24 mouse cellular contexts compared by ENCODE assay signal in genomic region chr5:34466648-34467047, GRCm38 (mm10). TPM values are rescaled to one million over a fixed set of nuclear protein-coding genes. Genes with fewer than 3 reads are reported as not detected.
A peak's percentile ranks its signal among the peaks of the same experiment; 100 is the strongest.
DNase-seq lines count a peak whose midpoint lies in the region; ATAC-seq and TF ChIP-seq lines count a peak whose summit lies in the region.
"Had no signal": no experiment of that assay in that cellular context is flagged by ENCODE, and none has a peak within 500 bp of the region (broad histone marks: within the 10 kb centered on the region; RNA-seq: fewer than 3 reads in every experiment).

No protein-coding gene starts in this region.

- no peaks in the 10 kb centered on the region for H3K9me3 ChIP-seq in liver, embryonic 13.5 days (replicated peaks)
- H3K9me3 ChIP-seq in liver, postnatal 0 days (ENCODE audit: low read length): no peaks in the 10 kb centered on the region
- H3K9me3 ChIP-seq: embryonic facial prominence, embryonic 10.5 days; embryonic facial prominence, embryonic 13.5 days; forebrain, embryonic 13.5 days; hindbrain, embryonic 12.5 days; hindbrain, embryonic 15.5 days had no signal

- H3K9ac ChIP-seq in liver, embryonic 13.5 days: no peak overlapping the region
- no peak overlapping the region for H3K9ac ChIP-seq in liver, postnatal 0 days (replicated peaks)
- H3K9ac ChIP-seq: embryonic facial prominence, embryonic 13.5 days; forebrain, embryonic 13.5 days; hindbrain, embryonic 12.5 days; hindbrain, embryonic 15.5 days had no signal

- ATAC-seq in liver, embryonic 13.5 days (ENCODE audit: low read depth): no peak
- ATAC-seq in liver, postnatal 0 days: no peak
- ATAC-seq in megakaryocyte, adult 5-6 weeks (ENCODE audit: poor library complexity, severe bottlenecking): no peak
- ATAC-seq: forebrain, embryonic 13.5 days; forebrain, embryonic 16.5 days had no signal

- no peak for TF ChIP-seq CTCF in liver, postnatal 0 days (IDR thresholded peaks at IDR 0.05; ENCODE audit: low read depth)

- TF ChIP-seq EP300 in liver, postnatal 0 days (IDR thresholded peaks at IDR 0.05; ENCODE audit: low read depth): no peak

- H3K4me2 ChIP-seq in liver, embryonic 13.5 days: no peak overlapping the region
- no peak overlapping the region for H3K4me2 ChIP-seq in liver, postnatal 0 days (ENCODE audit: low read depth, low read length)
- H3K4me2 ChIP-seq: embryonic facial prominence, embryonic 13.5 days; forebrain, embryonic 13.5 days; heart, embryonic 11.5 days; hindbrain, embryonic 12.5 days; hindbrain, embryonic 15.5 days had no signal

- H3K36me3 ChIP-seq in liver, embryonic 13.5 days: peaks cover 55% of the 10 kb centered on the region
- peaks cover 50% of the 10 kb centered on the region for H3K36me3 ChIP-seq in liver, postnatal 0 days (replicated peaks; ENCODE audit: insufficient read depth, low read length)

- peaks cover 42% of the 10 kb centered on the region for H3K4me1 ChIP-seq in liver, embryonic 13.5 days (replicated peaks)
- peaks cover 2% of the 10 kb centered on the region; the same call in 1 of the 2 replicates for H3K4me1 ChIP-seq in liver, postnatal 0 days (ENCODE audit: insufficient read depth)
- H3K4me1 ChIP-seq: embryonic facial prominence, embryonic 10.5 days; embryonic facial prominence, embryonic 13.5 days; forebrain, embryonic 13.5 days; hindbrain, embryonic 12.5 days; hindbrain, embryonic 15.5 days had no signal

- no peak overlapping the region for H3K4me3 ChIP-seq in liver, embryonic 13.5 days (replicated peaks)
- no peak overlapping the region for H3K4me3 ChIP-seq in liver, postnatal 0 days (ENCODE audit: low read depth, low read length)
- H3K4me3 ChIP-seq: embryonic facial prominence, embryonic 10.5 days; embryonic facial prominence, embryonic 13.5 days; erythroblast, embryonic 14.5 days; forebrain, embryonic 13.5 days; heart, adult 2 months; hindbrain, embryonic 12.5 days; hindbrain, embryonic 15.5 days had no signal

- 88% methylated on average over 2 of the region's 2 CpGs for WGBS in liver, embryonic 13.5 days (ENCODE audit: insufficient replicate concordance)
- 84% methylated on average over 2 of the region's 2 CpGs for WGBS in liver, postnatal 0 days (ENCODE audit: insufficient replicate concordance)

- peak; percentile 31 for DNase-seq in heart, adult 11 months
- no peak for DNase-seq in heart, adult 9 months (ENCODE audit: low spot score in 2 of 2)
- DNase-seq in liver, embryonic 13.5 days: no peak
- no peak for DNase-seq in liver, postnatal 0 days
- peak; percentile 29 for DNase-seq in MEL-GATA-1-ER (ENCODE audit: extremely low read depth, low read depth)
- peak; percentile 58 for DNase-seq in naive thymus-derived CD4-positive, alpha-beta T cell, adult 2 months (ENCODE audit: low read depth)
- DNase-seq in layer of hippocampus, adult 9-11 months: no peak
- DNase-seq: cerebellum, adult 11 months; cerebellum, adult 2 months; cerebellum, postnatal 10 days; cerebellum, postnatal 36 days; embryo, embryonic 11 days; gastrocnemius, postnatal 14 days; heart, adult 2 months; kidney, adult 11 months had no signal

- H3K27ac ChIP-seq in liver, embryonic 13.5 days: peak overlapping the region; percentile 36; the same call in 1 of the 2 replicates
- H3K27ac ChIP-seq in liver, postnatal 0 days (ENCODE audit: low read depth): no peak overlapping the region
- H3K27ac ChIP-seq: embryonic facial prominence, embryonic 10.5 days; embryonic facial prominence, embryonic 13.5 days; forebrain, embryonic 13.5 days; heart, adult 2 months; hindbrain, embryonic 12.5 days; hindbrain, embryonic 15.5 days had no signal

- H3K27me3 ChIP-seq in liver, embryonic 13.5 days: no peaks in the 10 kb centered on the region
- no peaks in the 10 kb centered on the region for H3K27me3 ChIP-seq in liver, postnatal 0 days (ENCODE audit: insufficient read depth, low read length)
- H3K27me3 ChIP-seq: embryonic facial prominence, embryonic 13.5 days; forebrain, embryonic 13.5 days; hindbrain, embryonic 12.5 days; hindbrain, embryonic 15.5 days had no signal

RNA-seq across cellular contexts. Expression of gene Tnip2, which starts 47.1 kb away (rescaled TPM):
- 5.4 and 6.6 TPM in 2 replicates for polyA plus RNA-seq in liver, embryonic 13.5 days (2015; fragmentation: Nextera tagmentation; extraction: Ambion mirVana)
- 5.3 and 5.5 TPM in 2 replicates for polyA plus RNA-seq in liver, postnatal 0 days (2015; fragmentation: Nextera tagmentation; extraction: Ambion mirVana)
- total RNA-seq in megakaryocyte, adult 5-6 weeks (2015): 10.9 and 12.1 TPM in 2 replicates
- total RNA-seq in megakaryocyte, adult 5-6 weeks (2017): 34.4 and 41.3 TPM in 2 replicates
- polyA plus RNA-seq: erythroblast, embryonic 14.5 days had no signal

RNA-seq across cellular contexts. Expression of gene Sh3bp2, which starts 59.0 kb away (rescaled TPM):
- polyA plus RNA-seq in liver, embryonic 13.5 days (2015; fragmentation: Nextera tagmentation; extraction: Ambion mirVana): 2.4 and 4.4 TPM in 2 replicates
- 7.7 and 9.8 TPM in 2 replicates for polyA plus RNA-seq in liver, postnatal 0 days (2015; fragmentation: Nextera tagmentation; extraction: Ambion mirVana)
- 34.7 and 38.5 TPM in 2 replicates for total RNA-seq in megakaryocyte, adult 5-6 weeks (2015)
- 48.1 and 60.7 TPM in 2 replicates for total RNA-seq in megakaryocyte, adult 5-6 weeks (2017)

Comparison
In these comparisons a context has a peak if more than half of its experiments do, and no peak if none do; other contexts are left out.
1. DNase-seq: peak in heart, adult 11 months (single experiment), MEL-GATA-1-ER (single experiment) and naive thymus-derived CD4-positive, alpha-beta T cell, adult 2 months (single experiment); none in heart, adult 9 months (0 of 2), liver, embryonic 13.5 days (single experiment), liver, postnatal 0 days (single experiment) and layer of hippocampus, adult 9-11 months (single experiment).